Mouse (Mus musculus): Measurements from ENCODE around the gene Kdm5c. TPM values are rescaled to one million over a fixed set of nuclear protein-coding genes. Genes with fewer than 3 reads are reported as not detected.
A peak's percentile ranks its signal among the peaks of the same experiment; 100 is the strongest.

Gene Kdm5c
- 17.0 and 17.8 TPM in 2 replicates for polyA plus RNA-seq (2015; fragmentation: Nextera tagmentation; extraction: Ambion mirVana)

- Histone ChIP-seq H3K4me1 (ENCODE audit: insufficient read depth, low read depth, low read length) (peaks cover 9% of the 10 kb centered on the region; the same call in 1 of the 2 replicates), H3K9me3 (ENCODE audit: low read length) (no peaks in the 10 kb centered on the region), H3K36me3 (ENCODE audit: insufficient read depth, low read length) (no peaks in the 10 kb centered on the region; the same call in 1 of the 2 replicates), H3K27me3 (replicated peaks; ENCODE audit: insufficient read depth, low read length) (no peaks in the 10 kb centered on the region), H3K4me2 (replicated peaks; ENCODE audit: low read depth, low read length) (peak within 1 kb of the TSS; percentile 76), H3K4me3 (ENCODE audit: low read depth, low read length) (peak within 1 kb of the TSS; percentile 88), H3K27ac (ENCODE audit: low read length) (peak within 1 kb of the TSS; percentile 79), H3K9ac (replicated peaks; ENCODE audit: low read depth) (peak within 1 kb of the TSS; percentile 94)
- TF ChIP-seq EP300 (IDR thresholded peaks at IDR 0.05) (peak; percentile 71), CTCF (IDR thresholded peaks at IDR 0.05) (no peak)
- peak; percentile 99 for ATAC-seq
- peak; percentile 99 for DNase-seq (ENCODE audit: low spot score)
- WGBS: 1% methylated on average over 64 of the region's 69 CpGs
Measured at GRCm38 (mm10) chrX:152232781-152233763, at the start of gene Kdm5c. Gene Kdm5c, plus strand, starts transcription at chrX:152233020.

GRCm38 (mm10) chrX:152187151-152187550 lies 45.7 kb upstream of the Kdm5c start:
- Histone ChIP-seq H3K4me3 (ENCODE audit: low read depth, low read length) (no peak overlapping the region), H3K4me1 (ENCODE audit: insufficient read depth, low read depth, low read length) (no peaks in the 10 kb centered on the region), H3K27ac (ENCODE audit: low read length) (no peak overlapping the region), H3K36me3 (ENCODE audit: insufficient read depth, low read length) (no peaks in the 10 kb centered on the region), H3K4me2 (replicated peaks; ENCODE audit: low read depth, low read length) (no peak overlapping the region), H3K9me3 (ENCODE audit: low read length) (no peaks in the 10 kb centered on the region), H3K27me3 (replicated peaks; ENCODE audit: insufficient read depth, low read length) (no peaks in the 10 kb centered on the region), H3K9ac (replicated peaks; ENCODE audit: low read depth) (no peak overlapping the region)
- DNase-seq (ENCODE audit: low spot score) (no peak), ATAC-seq (no peak)
- TF ChIP-seq EP300 (IDR thresholded peaks at IDR 0.05): no peak
- TF ChIP-seq CTCF (IDR thresholded peaks at IDR 0.05): no peak

GRCm38 (mm10) chrX:152191266-152191665 lies 41.6 kb upstream of the Kdm5c start:
- Histone ChIP-seq H3K4me2 (replicated peaks; ENCODE audit: low read depth, low read length) (no peak overlapping the region), H3K27me3 (replicated peaks; ENCODE audit: insufficient read depth, low read length) (no peaks in the 10 kb centered on the region), H3K27ac (ENCODE audit: low read length) (no peak overlapping the region), H3K9me3 (ENCODE audit: low read length) (no peaks in the 10 kb centered on the region), H3K4me1 (ENCODE audit: insufficient read depth, low read depth, low read length) (no peaks in the 10 kb centered on the region), H3K4me3 (ENCODE audit: low read depth, low read length) (no peak overlapping the region), H3K36me3 (ENCODE audit: insufficient read depth, low read length) (no peaks in the 10 kb centered on the region), H3K9ac (replicated peaks; ENCODE audit: low read depth) (no peak overlapping the region)
- DNase-seq (ENCODE audit: low spot score) (no peak), ATAC-seq (no peak)
- TF ChIP-seq CTCF (IDR thresholded peaks at IDR 0.05) (no peak), EP300 (IDR thresholded peaks at IDR 0.05) (no peak)
- 79% methylated on average over 1 of the region's 1 CpGs for WGBS

GRCm38 (mm10) chrX:152197814-152198648 lies 34.8 kb upstream of the Kdm5c start:
- WGBS: 92% methylated on average over 1 of the region's 1 CpGs
- ATAC-seq (no peak), DNase-seq (ENCODE audit: low spot score) (no peak)
- Histone ChIP-seq H3K4me3 (ENCODE audit: low read depth, low read length) (no peak overlapping the region), H3K9me3 (ENCODE audit: low read length) (no peaks in the 10 kb centered on the region), H3K9ac (replicated peaks; ENCODE audit: low read depth) (no peak overlapping the region), H3K4me2 (replicated peaks; ENCODE audit: low read depth, low read length) (no peak overlapping the region), H3K27me3 (replicated peaks; ENCODE audit: insufficient read depth, low read length) (no peaks in the 10 kb centered on the region), H3K4me1 (ENCODE audit: insufficient read depth, low read depth, low read length) (no peaks in the 10 kb centered on the region), H3K36me3 (ENCODE audit: insufficient read depth, low read length) (no peaks in the 10 kb centered on the region), H3K27ac (ENCODE audit: low read length) (no peak overlapping the region)
- TF ChIP-seq EP300 (IDR thresholded peaks at IDR 0.05) (no peak), CTCF (IDR thresholded peaks at IDR 0.05) (no peak)

GRCm38 (mm10) chrX:152201737-152202421 lies 30.9 kb upstream of the Kdm5c start:
- ATAC-seq: peak; percentile 44; the same call in 1 of the 2 replicates
- Histone ChIP-seq H3K4me2 (replicated peaks; ENCODE audit: low read depth, low read length) (no peak overlapping the region), H3K9me3 (ENCODE audit: low read length) (no peaks in the 10 kb centered on the region), H3K36me3 (ENCODE audit: insufficient read depth, low read length) (no peaks in the 10 kb centered on the region), H3K4me1 (ENCODE audit: insufficient read depth, low read depth, low read length) (no peaks in the 10 kb centered on the region), H3K27me3 (replicated peaks; ENCODE audit: insufficient read depth, low read length) (no peaks in the 10 kb centered on the region), H3K27ac (ENCODE audit: low read length) (no peak overlapping the region), H3K9ac (replicated peaks; ENCODE audit: low read depth) (no peak overlapping the region), H3K4me3 (ENCODE audit: low read depth, low read length) (no peak overlapping the region)
- no peak for DNase-seq (ENCODE audit: low spot score)
- TF ChIP-seq CTCF (IDR thresholded peaks at IDR 0.05): no peak
- TF ChIP-seq EP300 (IDR thresholded peaks at IDR 0.05): no peak
- 36% methylated on average over 2 of the region's 4 CpGs for WGBS
